In genomic region chr3:38888111-38888510, GRCm38 (mm10) we compare ENCODE assay signal across 9 mouse cellular contexts. TPM values are rescaled to one million over a fixed set of nuclear protein-coding genes. Genes with fewer than 3 reads are reported as not detected.
A peak's percentile ranks its signal among the peaks of the same experiment; 100 is the strongest.
DNase-seq lines count a peak whose midpoint lies in the region; ATAC-seq lines count a peak whose summit lies in the region.
"Had no signal": no experiment of that assay in that cellular context is flagged by ENCODE, and none has a peak within 500 bp of the region (broad histone marks: within the 10 kb centered on the region; RNA-seq: fewer than 3 reads in every experiment).

No protein-coding gene starts in this region.

- H3K4me3 ChIP-seq in limb, embryonic 11.5 days (ENCODE audit: low read depth, low read length) = peak overlapping the region; percentile 86
- H3K4me3 ChIP-seq in midbrain, embryonic 13.5 days (replicated peaks) = peak overlapping the region; percentile 88
- H3K4me3 ChIP-seq: myocyte had no signal

- ATAC-seq in limb, embryonic 11.5 days (ENCODE audit: insufficient number of reproducible peaks, low FRiP score, low TSS enrichment, low read depth) = no peak
- peak; percentile 7; the same call in 1 of the 2 replicates for ATAC-seq in midbrain, embryonic 13.5 days

- H3K27me3 ChIP-seq in limb, embryonic 11.5 days (ENCODE audit: control insufficient read depth, insufficient read depth, low read length) = no peaks in the 10 kb centered on the region
- H3K27me3 ChIP-seq in midbrain, embryonic 13.5 days = no peaks in the 10 kb centered on the region

- peak overlapping the region; percentile 95 for H3K4me2 ChIP-seq in limb, embryonic 11.5 days (ENCODE audit: low read depth, severe bottlenecking)
- peak overlapping the region; percentile 96 for H3K4me2 ChIP-seq in midbrain, embryonic 13.5 days (replicated peaks)

- no peak overlapping the region for H3K27ac ChIP-seq in limb, embryonic 11.5 days (replicated peaks; ENCODE audit: low read depth, low read length)
- peak overlapping the region; percentile 69; the same call in 1 of the 2 replicates for H3K27ac ChIP-seq in midbrain, embryonic 13.5 days

- peaks cover 14% of the 10 kb centered on the region; the same call in 1 of the 2 replicates for H3K36me3 ChIP-seq in limb, embryonic 11.5 days (ENCODE audit: control insufficient read depth, insufficient read depth, low read length)
- H3K36me3 ChIP-seq in midbrain, embryonic 13.5 days = peaks cover 29% of the 10 kb centered on the region

- H3K9me3 ChIP-seq in limb, embryonic 11.5 days (ENCODE audit: control insufficient read depth, low read length) = no peaks in the 10 kb centered on the region
- H3K9me3 ChIP-seq in midbrain, embryonic 13.5 days = no peaks in the 10 kb centered on the region

- peaks cover 9% of the 10 kb centered on the region; the same call in 1 of the 2 replicates for H3K4me1 ChIP-seq in limb, embryonic 11.5 days (ENCODE audit: control insufficient read depth, insufficient read depth, low read length)
- peaks cover 61% of the 10 kb centered on the region for H3K4me1 ChIP-seq in midbrain, embryonic 13.5 days (replicated peaks)

- DNase-seq in gastrocnemius, adult 18-20 months (ENCODE audit: low spot score) = peak; percentile 66
- no peak for DNase-seq in gastrocnemius, postnatal 25 days
- DNase-seq in embryo, embryonic 11.5 days (ENCODE audit: low read depth, low spot score) = peak; percentile 39
- peak; percentile 95 for DNase-seq in heart, adult 11 months
- DNase-seq in kidney, adult 11 months = peak; percentile 52
- peak; percentile 82 for DNase-seq in limb, embryonic 11.5 days (ENCODE audit: low spot score)
- DNase-seq in testis, postnatal 10 days (ENCODE audit: low spot score) = peak; percentile 82

- peak overlapping the region; percentile 27 for H3K9ac ChIP-seq in limb, embryonic 11.5 days (ENCODE audit: low read length)
- peak overlapping the region; percentile 91 for H3K9ac ChIP-seq in midbrain, embryonic 13.5 days (replicated peaks)

- WGBS in limb, embryonic 11.5 days = 17% methylated on average over 24 of the region's 24 CpGs
- 11% methylated on average over 24 of the region's 24 CpGs for WGBS in midbrain, embryonic 13.5 days

RNA-seq across cellular contexts. Expression of gene Fat4, which starts 1.4 kb away (rescaled TPM):
- 1 to 10 TPM; 1.4 to 1.9 TPM for total RNA-seq in gastrocnemius, adult 18-20 months (2021)
- 1 to 10 TPM; 3.3 to 3.9 TPM for total RNA-seq in gastrocnemius, postnatal 25 days (2021)
- polyA plus RNA-seq in limb, embryonic 11.5 days (2014; fragmentation: Nextera tagmentation; extraction: Ambion mirVana) = 10.7 and 12.5 TPM in 2 replicates
- 6.9 and 7.2 TPM in 2 replicates for polyA plus RNA-seq in midbrain, embryonic 13.5 days (2015; fragmentation: Nextera tagmentation; extraction: Ambion mirVana)
